Mouse (Mus musculus): ENCODE measurements at regions not wholly inside any gene's neighbourhood (a gene's known extent, or its start where the extent isn't known, plus 50 kb on each side); places are given as distances from the start of the nearest gene placed in this dataset.
"Not testable (repeated sequence)": the region's sequence is repeated elsewhere in the genome, so short reads cannot be mapped to it uniquely, and the experiment has no call there.

- no peak overlapping the region for H3K4me3 ChIP-seq (ENCODE audit: insufficient read depth, low read length)
- H3K4me1 ChIP-seq (ENCODE audit: control insufficient read depth, insufficient read depth, low read length) = no peaks in the 10 kb centered on the region
- H3K27ac ChIP-seq (ENCODE audit: insufficient read depth, low read depth, low read length) = no peak overlapping the region
- TF ChIP-seq CTCF (IDR thresholded peaks at IDR 0.05; ENCODE audit: low read depth, low read length) (no peak), POLR2A (IDR thresholded peaks at IDR 0.05; ENCODE audit: borderline replicate concordance, low read depth, low read length) (no peak)
These were observed 373.8 kb downstream of the Ice1 start for GRCm38 (mm10) chr13:70263654-70264053.

GRCm38 (mm10) chr13:70276884-70277378 is 360.5 kb downstream of the Ice1 start:
- H3K27ac ChIP-seq (ENCODE audit: insufficient read depth, low read depth, low read length) = not testable (repeated sequence)

GRCm38 (mm10) chr13:70277667-70278591 is 359.5 kb downstream of the Ice1 start:
- H3K27ac ChIP-seq (ENCODE audit: insufficient read depth, low read depth, low read length) = no peak overlapping the region
- no peak for TF ChIP-seq POLR2A (IDR thresholded peaks at IDR 0.05; ENCODE audit: borderline replicate concordance, low read depth, low read length)
- no peak for TF ChIP-seq CTCF (IDR thresholded peaks at IDR 0.05; ENCODE audit: low read depth, low read length)
- H3K4me1 ChIP-seq (ENCODE audit: control insufficient read depth, insufficient read depth, low read length) = no peaks in the 10 kb centered on the region
- no peak overlapping the region for H3K4me3 ChIP-seq (ENCODE audit: insufficient read depth, low read length)

More at GRCm38 (mm10) chr13:70276884-70277378, 360.5 kb downstream of the Ice1 start:
- H3K4me1 ChIP-seq (ENCODE audit: control insufficient read depth, insufficient read depth, low read length); H3K4me3 ChIP-seq (ENCODE audit: insufficient read depth, low read length): not testable (repeated sequence)

GRCm38 (mm10) chr13:70281051-70281847 is 356.2 kb downstream of the Ice1 start:
- H3K4me1 ChIP-seq (ENCODE audit: control insufficient read depth, insufficient read depth, low read length) = no peaks in the 10 kb centered on the region
- TF ChIP-seq CTCF (IDR thresholded peaks at IDR 0.05; ENCODE audit: low read depth, low read length) (no peak), POLR2A (IDR thresholded peaks at IDR 0.05; ENCODE audit: borderline replicate concordance, low read depth, low read length) (no peak)

GRCm38 (mm10) chr13:70282731-70283130 is 354.7 kb downstream of the Ice1 start:
- TF ChIP-seq POLR2A (IDR thresholded peaks at IDR 0.05; ENCODE audit: borderline replicate concordance, low read depth, low read length) (no peak), CTCF (IDR thresholded peaks at IDR 0.05; ENCODE audit: low read depth, low read length) (no peak)
- Histone ChIP-seq H3K4me3 (ENCODE audit: insufficient read depth, low read length) (no peak overlapping the region), H3K4me1 (ENCODE audit: control insufficient read depth, insufficient read depth, low read length) (no peaks in the 10 kb centered on the region), H3K27ac (ENCODE audit: insufficient read depth, low read depth, low read length) (no peak overlapping the region)

More at GRCm38 (mm10) chr13:70281051-70281847, 356.2 kb downstream of the Ice1 start:
- Histone ChIP-seq H3K27ac (ENCODE audit: insufficient read depth, low read depth, low read length) (no peak overlapping the region), H3K4me3 (ENCODE audit: insufficient read depth, low read length) (no peak overlapping the region)

GRCm38 (mm10) chr13:70283231-70283630 is 354.2 kb downstream of the Ice1 start:
- H3K27ac ChIP-seq (ENCODE audit: insufficient read depth, low read depth, low read length) = no peak overlapping the region
- H3K4me3 ChIP-seq (ENCODE audit: insufficient read depth, low read length) = no peak overlapping the region
- TF ChIP-seq POLR2A (IDR thresholded peaks at IDR 0.05; ENCODE audit: borderline replicate concordance, low read depth, low read length) (no peak), CTCF (IDR thresholded peaks at IDR 0.05; ENCODE audit: low read depth, low read length) (no peak)
- H3K4me1 ChIP-seq (ENCODE audit: control insufficient read depth, insufficient read depth, low read length) = no peaks in the 10 kb centered on the region

GRCm38 (mm10) chr13:70292713-70293112 is 344.7 kb downstream of the Ice1 start:
- no peak for TF ChIP-seq POLR2A (IDR thresholded peaks at IDR 0.05; ENCODE audit: borderline replicate concordance, low read depth, low read length)
- TF ChIP-seq CTCF (IDR thresholded peaks at IDR 0.05; ENCODE audit: low read depth, low read length) = no peak
- H3K4me1 ChIP-seq (ENCODE audit: control insufficient read depth, insufficient read depth, low read length) = no peaks in the 10 kb centered on the region
- H3K4me3 ChIP-seq (ENCODE audit: insufficient read depth, low read length) = no peak overlapping the region
- H3K27ac ChIP-seq (ENCODE audit: insufficient read depth, low read depth, low read length) = no peak overlapping the region

- TF ChIP-seq POLR2A (IDR thresholded peaks at IDR 0.05; ENCODE audit: borderline replicate concordance, low read depth, low read length) = no peak
- no peak for TF ChIP-seq CTCF (IDR thresholded peaks at IDR 0.05; ENCODE audit: low read depth, low read length)
- Histone ChIP-seq H3K4me3 (ENCODE audit: insufficient read depth, low read length) (no peak overlapping the region), H3K27ac (ENCODE audit: insufficient read depth, low read depth, low read length) (no peak overlapping the region), H3K4me1 (ENCODE audit: control insufficient read depth, insufficient read depth, low read length) (no peaks in the 10 kb centered on the region)
These were observed 333.4 kb downstream of the Ice1 start for GRCm38 (mm10) chr13:70303953-70304525.

- Histone ChIP-seq H3K4me3 (ENCODE audit: insufficient read depth, low read length) (no peak overlapping the region), H3K27ac (ENCODE audit: insufficient read depth, low read depth, low read length) (no peak overlapping the region), H3K4me1 (ENCODE audit: control insufficient read depth, insufficient read depth, low read length) (no peaks in the 10 kb centered on the region)
- TF ChIP-seq CTCF (IDR thresholded peaks at IDR 0.05; ENCODE audit: low read depth, low read length) = no peak
- TF ChIP-seq POLR2A (IDR thresholded peaks at IDR 0.05; ENCODE audit: borderline replicate concordance, low read depth, low read length) = no peak
These were observed 326.9 kb downstream of the Ice1 start for GRCm38 (mm10) chr13:70310516-70310915.
